Mouse (Mus musculus) heart, embryonic 13.5 days (tissue): ENCODE measurements around the gene 2810004N23Rik. TPM values are rescaled to one million over a fixed set of nuclear protein-coding genes. Genes with fewer than 3 reads are reported as not detected.

Experiments used
- ATAC-seq: fragments of 200-750 bp; cut with Nextera tagmentation; 2 replicates; pipeline ENCODE4 v1.8.0; 2017; ENCODE audit warnings: moderate TSS enrichment; ENCODE audit not compliant: insufficient number of reproducible peaks, low FRiP score, low TSS enrichment; ENCODE audit errors: extremely low read depth
- H3K27ac ChIP-seq: fragments of 300-500 bp; sonication (generic); replicated peaks from 2 replicates; pipeline ENCODE4 v1.5.1; 2015; ENCODE audit warnings: moderate library complexity, mild to moderate bottlenecking, inconsistent platforms
- H3K27me3 ChIP-seq: fragments of 300-500 bp; sonication (generic); replicated peaks from 2 replicates; pipeline ENCODE4 v1.6.1; 2015; ENCODE audit warnings: mild to moderate bottlenecking, inconsistent platforms
- H3K36me3 ChIP-seq: fragments of 300-500 bp; sonication (generic); 2 replicates; pipeline ENCODE4 v1.6.1; 2015; ENCODE audit warnings: mild to moderate bottlenecking, inconsistent platforms
- H3K4me1 ChIP-seq: fragments of 300-500 bp; sonication (generic); 2 replicates; pipeline ENCODE4 v1.6.1; 2015; ENCODE audit warnings: inconsistent platforms
- H3K4me2 ChIP-seq: fragments of 300-500 bp; sonication (generic); 2 replicates; pipeline ENCODE4 v1.6.1; 2015; ENCODE audit warnings: inconsistent platforms, mild to moderate bottlenecking, moderate library complexity
- H3K4me3 ChIP-seq: fragments of 300-500 bp; sonication (generic); 2 replicates; pipeline ENCODE4 v1.5.1; 2015; ENCODE audit warnings: moderate library complexity, mild to moderate bottlenecking, inconsistent platforms
- H3K9ac ChIP-seq: fragments of 300-500 bp; sonication (generic); 2 replicates; pipeline ENCODE4 v1.6.1; 2015; ENCODE audit warnings: inconsistent platforms, mild to moderate bottlenecking, moderate library complexity
- H3K9me3 ChIP-seq: fragments of 300-500 bp; sonication (generic); 2 replicates; pipeline ENCODE4 v1.6.1; 2016; ENCODE audit warnings: inconsistent platforms
- WGBS: fragments of 180-500 bp; shearing (Covaris S2); methylation state at CpG from one replicate; pipeline ENCODE4 v1.1.7; 2015; ENCODE audit warnings: mixed read lengths; 5-methylcytosine and 5-hydroxymethylcytosine counted together
- polyA plus RNA-seq: library from polyadenylated mRNA; unstranded; fragments of >200 nt; fragmentation: Nextera tagmentation; extraction: Ambion mirVana; gene quantifications from 2 replicates; pipeline ENCODE4 v1.2.1, GENCODE M21; 2015

2810004N23Rik gene
- polyA plus RNA-seq, 1 experiment from 2014 or later: 47.8 TPM

- WGBS: 19% methylated on average over 11 of the region's 11 CpGs
- H3K9me3 ChIP-seq: no peaks in the 10 kb centered on the region
- H3K27ac ChIP-seq: no peak overlapping the region
- peaks cover 56% of the 10 kb centered on the region for H3K27me3 ChIP-seq
- no peak overlapping the region for H3K9ac ChIP-seq
- no peak for ATAC-seq
- no peak overlapping the region for H3K4me3 ChIP-seq
- H3K36me3 ChIP-seq: no peaks in the 10 kb centered on the region
- H3K4me1 ChIP-seq: no peaks in the 10 kb centered on the region
- no peak overlapping the region for H3K4me2 ChIP-seq
Measured at GRCm38 (mm10) chr8:124800542-124800941, 62.4 kb downstream of the 2810004N23Rik start.

DNA sequence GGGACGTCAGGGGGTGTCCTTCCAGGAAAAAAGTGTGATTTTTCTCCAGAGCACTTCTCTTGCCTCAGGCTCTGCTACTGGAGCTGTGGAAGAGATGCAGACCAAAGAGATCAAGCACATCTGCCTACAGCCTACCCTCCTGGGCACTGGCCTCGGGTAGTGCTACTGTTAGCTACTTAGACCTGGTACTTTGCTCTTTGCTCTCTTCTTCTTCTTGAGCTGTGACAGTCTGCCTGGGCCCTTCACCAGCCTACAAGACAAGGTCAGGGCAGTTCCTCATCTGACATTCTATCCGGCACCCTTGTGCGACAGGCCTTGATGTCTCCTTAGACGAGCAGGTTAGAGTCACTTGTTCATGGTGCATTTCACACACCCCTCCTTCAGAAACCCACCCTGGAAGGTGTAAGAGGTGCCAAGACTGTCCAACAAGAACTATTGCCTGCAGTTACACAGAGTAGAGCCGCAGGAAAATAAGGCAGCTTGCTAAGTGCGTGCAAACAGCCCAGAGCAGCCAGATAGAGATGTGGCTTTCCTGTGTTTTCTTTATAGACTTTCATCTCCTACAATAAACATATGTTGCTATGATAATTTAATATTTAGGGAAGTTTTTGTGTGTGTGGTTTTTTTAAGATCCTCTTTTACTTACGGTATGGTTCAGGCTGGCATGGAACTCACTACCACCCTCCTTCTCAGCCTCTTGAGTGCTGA is 67.0 kb downstream of the 2810004N23Rik start:
- Histone ChIP-seq H3K27me3 (peaks cover 76% of the 10 kb centered on the region), H3K27ac (no peak overlapping the region), H3K9ac (no peak overlapping the region), H3K4me3 (no peak overlapping the region), H3K36me3 (no peaks in the 10 kb centered on the region), H3K4me2 (no peak overlapping the region), H3K9me3 (no peaks in the 10 kb centered on the region), H3K4me1 (peaks cover 35% of the 10 kb centered on the region)
- ATAC-seq: no peak
- WGBS: 70% methylated on average over 8 of the region's 8 CpGs

GRCm38 (mm10) chr8:124794486-124794780 is 68.5 kb downstream of the 2810004N23Rik start:
- Histone ChIP-seq H3K27me3 (peaks cover 82% of the 10 kb centered on the region), H3K9ac (peak overlapping the region; percentile 56), H3K4me3 (peak overlapping the region; percentile 72), H3K4me2 (peak overlapping the region; percentile 98), H3K36me3 (no peaks in the 10 kb centered on the region), H3K27ac (no peak overlapping the region), H3K4me1 (peaks cover 35% of the 10 kb centered on the region), H3K9me3 (no peaks in the 10 kb centered on the region)
- WGBS: 2% methylated on average over 25 of the region's 25 CpGs
- no peak; the same call in 1 of the 2 replicates for ATAC-seq

- peaks cover 39% of the 10 kb centered on the region for H3K4me1 ChIP-seq
- ATAC-seq: no peak
- no peaks in the 10 kb centered on the region for H3K9me3 ChIP-seq
- peak overlapping the region; percentile 98 for H3K4me2 ChIP-seq
- no peak overlapping the region for H3K27ac ChIP-seq
- WGBS: 1% methylated on average over 81 of the region's 81 CpGs
- no peaks in the 10 kb centered on the region for H3K36me3 ChIP-seq
- H3K4me3 ChIP-seq: peak overlapping the region; percentile 72
- H3K27me3 ChIP-seq: peaks cover 78% of the 10 kb centered on the region
- H3K9ac ChIP-seq: peak overlapping the region; percentile 56
Measured at GRCm38 (mm10) chr8:124793661-124794485, 69.0 kb downstream of the 2810004N23Rik start.

GRCm38 (mm10) chr8:124793172-124793651 is 69.7 kb downstream of the 2810004N23Rik start:
- WGBS: under 1% methylated on average over 51 of the region's 51 CpGs
- H3K4me1 ChIP-seq: peaks cover 46% of the 10 kb centered on the region
- peak overlapping the region; percentile 72 for H3K4me3 ChIP-seq
- H3K27ac ChIP-seq: peak overlapping the region; percentile 68
- H3K9me3 ChIP-seq: no peaks in the 10 kb centered on the region
- peaks cover 71% of the 10 kb centered on the region for H3K27me3 ChIP-seq
- ATAC-seq: peak; percentile 68; the same call in 1 of the 2 replicates
- H3K9ac ChIP-seq: peak overlapping the region; percentile 75
- peak overlapping the region; percentile 98 for H3K4me2 ChIP-seq
- no peaks in the 10 kb centered on the region for H3K36me3 ChIP-seq

- Histone ChIP-seq H3K36me3 (no peaks in the 10 kb centered on the region), H3K4me3 (peak within 1 kb of the TSS; percentile 72), H3K4me1 (peaks cover 46% of the 10 kb centered on the region), H3K27ac (peak within 1 kb of the TSS; percentile 68), H3K27me3 (peaks cover 70% of the 10 kb centered on the region), H3K9me3 (no peaks in the 10 kb centered on the region), H3K9ac (peak within 1 kb of the TSS; percentile 75), H3K4me2 (peak within 1 kb of the TSS; percentile 98)
- no peak for ATAC-seq
- under 1% methylated on average over 37 of the region's 39 CpGs for WGBS
Measured at GRCm38 (mm10) chr8:124792708-124793107, 70.2 kb downstream of the 2810004N23Rik start, which contains the start of gene Trim67. TSS of gene Trim67 (plus strand) at chr8:124793092.

DNA sequence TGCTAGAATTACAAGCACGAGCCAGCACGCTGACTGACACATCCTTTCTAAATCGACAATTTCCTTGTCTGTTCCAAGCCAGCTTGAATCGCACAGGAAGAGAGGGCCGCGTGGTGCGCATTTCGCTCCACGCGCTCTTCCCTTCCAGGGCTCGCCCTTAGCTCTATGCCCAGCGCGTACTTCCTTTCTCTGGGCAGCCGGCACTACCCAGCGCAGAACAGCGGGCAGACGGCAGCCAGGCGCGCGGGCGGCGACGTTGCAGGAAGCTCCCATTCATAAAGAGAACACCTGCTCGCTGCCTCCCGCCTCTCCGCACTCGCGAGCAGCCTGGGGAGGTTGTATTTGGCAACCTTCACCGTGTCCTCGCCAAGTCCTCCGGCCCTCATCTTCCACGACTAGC is 70.7 kb downstream of the 2810004N23Rik start:
- 1% methylated on average over 32 of the region's 32 CpGs for WGBS
- H3K4me2 ChIP-seq: peak overlapping the region; percentile 98
- ATAC-seq: no peak
- peak overlapping the region; percentile 75 for H3K9ac ChIP-seq
- no peaks in the 10 kb centered on the region for H3K9me3 ChIP-seq
- H3K36me3 ChIP-seq: no peaks in the 10 kb centered on the region
- peaks cover 66% of the 10 kb centered on the region for H3K27me3 ChIP-seq
- peak overlapping the region; percentile 72 for H3K4me3 ChIP-seq
- H3K27ac ChIP-seq: peak overlapping the region; percentile 68
- H3K4me1 ChIP-seq: peaks cover 46% of the 10 kb centered on the region

DNA sequence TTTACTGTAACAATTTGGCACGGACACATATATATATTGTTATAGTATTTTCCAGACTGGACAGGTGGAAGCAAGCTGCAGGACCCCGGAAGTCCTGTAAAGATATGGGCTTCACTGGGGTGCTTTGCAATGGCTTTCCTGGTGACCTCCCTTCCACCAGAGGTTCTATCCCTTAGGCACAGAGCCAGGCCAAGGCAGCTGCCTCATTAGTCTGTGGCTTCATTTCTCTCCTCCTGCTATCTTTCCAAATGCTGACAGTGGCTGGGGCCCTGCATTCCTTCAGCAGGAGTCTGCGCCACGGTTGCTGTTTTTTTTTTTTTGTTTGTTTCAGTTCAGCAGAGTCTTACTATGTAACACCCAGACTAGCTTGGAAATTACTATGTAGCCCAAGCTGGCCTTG is 71.2 kb downstream of the 2810004N23Rik start:
- Histone ChIP-seq H3K27me3 (peaks cover 66% of the 10 kb centered on the region), H3K27ac (peak overlapping the region; percentile 68), H3K4me2 (peak overlapping the region; percentile 98), H3K9me3 (no peaks in the 10 kb centered on the region), H3K4me1 (peaks cover 46% of the 10 kb centered on the region), H3K4me3 (peak overlapping the region; percentile 72), H3K9ac (peak overlapping the region; percentile 75; the same call in 1 of the 2 replicates), H3K36me3 (no peaks in the 10 kb centered on the region)
- 35% methylated on average over 4 of the region's 4 CpGs for WGBS
- ATAC-seq: no peak

- Histone ChIP-seq H3K4me1 (peaks cover 55% of the 10 kb centered on the region), H3K4me3 (no peak overlapping the region), H3K27me3 (peaks cover 60% of the 10 kb centered on the region), H3K4me2 (no peak overlapping the region), H3K9ac (no peak overlapping the region), H3K27ac (no peak overlapping the region), H3K36me3 (no peaks in the 10 kb centered on the region), H3K9me3 (no peaks in the 10 kb centered on the region)
- WGBS: 73% methylated on average over 4 of the region's 4 CpGs
- ATAC-seq: no peak
Measured at GRCm38 (mm10) chr8:124790676-124791075, 72.2 kb downstream of the 2810004N23Rik start.
